Mouse (Mus musculus): ENCODE measurements around the gene Adam8. TPM values are rescaled to one million over a fixed set of nuclear protein-coding genes. Genes with fewer than 3 reads are reported as not detected.

Adam8 gene
- polyA plus RNA-seq (2014; fragmentation: Nextera tagmentation; extraction: Ambion mirVana) = 1.9 and 2.1 TPM in 2 replicates

- Histone ChIP-seq H3K4me2 (ENCODE audit: low read depth, severe bottlenecking) (no peak within 1 kb of the TSS), H3K9ac (ENCODE audit: low read length) (no peak within 1 kb of the TSS), H3K9me3 (ENCODE audit: control insufficient read depth, low read length) (no peaks in the 10 kb centered on the region), H3K27ac (replicated peaks; ENCODE audit: low read depth, low read length) (no peak within 1 kb of the TSS), H3K36me3 (ENCODE audit: control insufficient read depth, insufficient read depth, low read length) (peaks cover 5% of the 10 kb centered on the region; the same call in 1 of the 2 replicates), H3K4me1 (ENCODE audit: control insufficient read depth, insufficient read depth, low read length) (no peaks in the 10 kb centered on the region), H3K4me3 (ENCODE audit: low read depth, low read length) (no peak within 1 kb of the TSS), H3K27me3 (ENCODE audit: control insufficient read depth, insufficient read depth, low read length) (no peaks in the 10 kb centered on the region)
- no peak for ATAC-seq (ENCODE audit: insufficient number of reproducible peaks, low FRiP score, low TSS enrichment, low read depth)
- DNase-seq (ENCODE audit: low spot score) = no peak
- WGBS = 16% methylated on average over 7 of the region's 7 CpGs
Observed at GRCm38 (mm10) chr7:139992406-139992805, at the start of gene Adam8. Adam8 (minus strand) TSS chr7:139992562.

- Histone ChIP-seq H3K4me1 (ENCODE audit: control insufficient read depth, insufficient read depth, low read length) (peaks cover 9% of the 10 kb centered on the region; the same call in 1 of the 2 replicates), H3K4me2 (ENCODE audit: low read depth, severe bottlenecking) (peak overlapping the region; percentile 83), H3K4me3 (ENCODE audit: low read depth, low read length) (peak overlapping the region; percentile 87), H3K27ac (replicated peaks; ENCODE audit: low read depth, low read length) (no peak overlapping the region), H3K9me3 (ENCODE audit: control insufficient read depth, low read length) (no peaks in the 10 kb centered on the region), H3K9ac (ENCODE audit: low read length) (no peak overlapping the region), H3K27me3 (ENCODE audit: control insufficient read depth, insufficient read depth, low read length) (no peaks in the 10 kb centered on the region), H3K36me3 (ENCODE audit: control insufficient read depth, insufficient read depth, low read length) (peaks cover 2% of the 10 kb centered on the region; the same call in 1 of the 2 replicates)
- no peak for ATAC-seq (ENCODE audit: insufficient number of reproducible peaks, low FRiP score, low TSS enrichment, low read depth)
- no peak for DNase-seq (ENCODE audit: low spot score)
- WGBS = 47% methylated on average over 3 of the region's 3 CpGs
Observed at GRCm38 (mm10) chr7:140037171-140037555, 44.8 kb upstream of the Adam8 start.

- H3K27me3 ChIP-seq (ENCODE audit: control insufficient read depth, insufficient read depth, low read length) = no peaks in the 10 kb centered on the region
- ATAC-seq (ENCODE audit: insufficient number of reproducible peaks, low FRiP score, low TSS enrichment, low read depth) (peak; percentile 98), DNase-seq (ENCODE audit: low spot score) (peak; percentile 96)
- H3K9me3 ChIP-seq (ENCODE audit: control insufficient read depth, low read length) = no peaks in the 10 kb centered on the region
- 2% methylated on average over 69 of the region's 69 CpGs for WGBS
- peak within 1 kb of the TSS; percentile 75; the same call in 1 of the 2 replicates for H3K27ac ChIP-seq (replicated peaks; ENCODE audit: low read depth, low read length)
- peak within 1 kb of the TSS; percentile 87 for H3K4me3 ChIP-seq (ENCODE audit: low read depth, low read length)
- H3K36me3 ChIP-seq (ENCODE audit: control insufficient read depth, insufficient read depth, low read length) = peaks cover 4% of the 10 kb centered on the region
- H3K4me2 ChIP-seq (ENCODE audit: low read depth, severe bottlenecking) = peak within 1 kb of the TSS; percentile 83
- H3K4me1 ChIP-seq (ENCODE audit: control insufficient read depth, insufficient read depth, low read length) = peaks cover 9% of the 10 kb centered on the region; the same call in 1 of the 2 replicates
- H3K9ac ChIP-seq (ENCODE audit: low read length) = peak within 1 kb of the TSS; percentile 88
Observed at GRCm38 (mm10) chr7:140036281-140037170, 44.2 kb upstream of the Adam8 start, which contains the start of the genes Zfp511 and Tubgcp2. Zfp511 (plus strand) TSS chr7:140036391. Tubgcp2 (minus strand) TSS chr7:140036669.

GRCm38 (mm10) chr7:140035456-140035855 is 43.1 kb upstream of the Adam8 start:
- H3K4me1 ChIP-seq (ENCODE audit: control insufficient read depth, insufficient read depth, low read length) = peaks cover 9% of the 10 kb centered on the region; the same call in 1 of the 2 replicates
- peak overlapping the region; percentile 87 for H3K4me3 ChIP-seq (ENCODE audit: low read depth, low read length)
- H3K9me3 ChIP-seq (ENCODE audit: control insufficient read depth, low read length) = no peaks in the 10 kb centered on the region
- peak overlapping the region; percentile 88 for H3K9ac ChIP-seq (ENCODE audit: low read length)
- ATAC-seq (ENCODE audit: insufficient number of reproducible peaks, low FRiP score, low TSS enrichment, low read depth) (no peak), DNase-seq (ENCODE audit: low spot score) (no peak)
- H3K27me3 ChIP-seq (ENCODE audit: control insufficient read depth, insufficient read depth, low read length) = no peaks in the 10 kb centered on the region
- H3K36me3 ChIP-seq (ENCODE audit: control insufficient read depth, insufficient read depth, low read length) = peaks cover 12% of the 10 kb centered on the region
- peak overlapping the region; percentile 83 for H3K4me2 ChIP-seq (ENCODE audit: low read depth, severe bottlenecking)
- 26% methylated on average over 7 of the region's 7 CpGs for whole genome bisulfite sequencing
- no peak overlapping the region for H3K27ac ChIP-seq (replicated peaks; ENCODE audit: low read depth, low read length)

- H3K4me3 ChIP-seq (ENCODE audit: low read depth, low read length) = no peak overlapping the region
Observed at GRCm38 (mm10) chr7:140033386-140033785, 41.0 kb upstream of the Adam8 start.

GRCm38 (mm10) chr7:140032366-140032765 is 40.0 kb upstream of the Adam8 start:
- H3K4me2 ChIP-seq (ENCODE audit: low read depth, severe bottlenecking) = no peak overlapping the region
- ATAC-seq (ENCODE audit: insufficient number of reproducible peaks, low FRiP score, low TSS enrichment, low read depth) (no peak), DNase-seq (ENCODE audit: low spot score) (no peak)
- WGBS = 93% methylated on average over 10 of the region's 10 CpGs
- H3K4me1 ChIP-seq (ENCODE audit: control insufficient read depth, insufficient read depth, low read length) = peaks cover 7% of the 10 kb centered on the region; the same call in 1 of the 2 replicates
- no peak overlapping the region for H3K9ac ChIP-seq (ENCODE audit: low read length)
- H3K27me3 ChIP-seq (ENCODE audit: control insufficient read depth, insufficient read depth, low read length) = no peaks in the 10 kb centered on the region
- peaks cover 31% of the 10 kb centered on the region for H3K36me3 ChIP-seq (ENCODE audit: control insufficient read depth, insufficient read depth, low read length)
- H3K27ac ChIP-seq (replicated peaks; ENCODE audit: low read depth, low read length) = no peak overlapping the region
- H3K4me3 ChIP-seq (ENCODE audit: low read depth, low read length) = no peak overlapping the region
- H3K9me3 ChIP-seq (ENCODE audit: control insufficient read depth, low read length) = no peaks in the 10 kb centered on the region

More at GRCm38 (mm10) chr7:140033386-140033785, 41.0 kb upstream of the Adam8 start:
- WGBS = 96% methylated on average over 9 of the region's 9 CpGs
- Histone ChIP-seq H3K4me2 (ENCODE audit: low read depth, severe bottlenecking) (no peak overlapping the region), H3K4me1 (ENCODE audit: control insufficient read depth, insufficient read depth, low read length) (peaks cover 9% of the 10 kb centered on the region; the same call in 1 of the 2 replicates), H3K9ac (ENCODE audit: low read length) (no peak overlapping the region), H3K9me3 (ENCODE audit: control insufficient read depth, low read length) (no peaks in the 10 kb centered on the region), H3K36me3 (ENCODE audit: control insufficient read depth, insufficient read depth, low read length) (peaks cover 27% of the 10 kb centered on the region), H3K27me3 (ENCODE audit: control insufficient read depth, insufficient read depth, low read length) (no peaks in the 10 kb centered on the region), H3K27ac (replicated peaks; ENCODE audit: low read depth, low read length) (no peak overlapping the region)
- ATAC-seq (ENCODE audit: insufficient number of reproducible peaks, low FRiP score, low TSS enrichment, low read depth) (no peak), DNase-seq (ENCODE audit: low spot score) (no peak)

GRCm38 (mm10) chr7:140031771-140032170 is 39.4 kb upstream of the Adam8 start:
- WGBS = 92% methylated on average over 12 of the region's 12 CpGs
- ATAC-seq (ENCODE audit: insufficient number of reproducible peaks, low FRiP score, low TSS enrichment, low read depth) (no peak), DNase-seq (ENCODE audit: low spot score) (no peak)
- H3K9ac ChIP-seq (ENCODE audit: low read length) = no peak overlapping the region
- peaks cover 1% of the 10 kb centered on the region; the same call in 1 of the 2 replicates for H3K4me1 ChIP-seq (ENCODE audit: control insufficient read depth, insufficient read depth, low read length)
- H3K4me2 ChIP-seq (ENCODE audit: low read depth, severe bottlenecking) = no peak overlapping the region
- no peaks in the 10 kb centered on the region for H3K27me3 ChIP-seq (ENCODE audit: control insufficient read depth, insufficient read depth, low read length)
- H3K9me3 ChIP-seq (ENCODE audit: control insufficient read depth, low read length) = no peaks in the 10 kb centered on the region
- no peak overlapping the region for H3K4me3 ChIP-seq (ENCODE audit: low read depth, low read length)
- peaks cover 31% of the 10 kb centered on the region for H3K36me3 ChIP-seq (ENCODE audit: control insufficient read depth, insufficient read depth, low read length)
- no peak overlapping the region for H3K27ac ChIP-seq (replicated peaks; ENCODE audit: low read depth, low read length)

- DNase-seq (ENCODE audit: low spot score) = no peak
- Histone ChIP-seq H3K4me1 (ENCODE audit: control insufficient read depth, insufficient read depth, low read length) (no peaks in the 10 kb centered on the region), H3K27ac (replicated peaks; ENCODE audit: low read depth, low read length) (no peak overlapping the region), H3K4me3 (ENCODE audit: low read depth, low read length) (no peak overlapping the region), H3K4me2 (ENCODE audit: low read depth, severe bottlenecking) (no peak overlapping the region), H3K9ac (ENCODE audit: low read length) (no peak overlapping the region), H3K9me3 (ENCODE audit: control insufficient read depth, low read length) (no peaks in the 10 kb centered on the region), H3K27me3 (ENCODE audit: control insufficient read depth, insufficient read depth, low read length) (no peaks in the 10 kb centered on the region), H3K36me3 (ENCODE audit: control insufficient read depth, insufficient read depth, low read length) (peaks cover 4% of the 10 kb centered on the region)
- no peak for ATAC-seq (ENCODE audit: insufficient number of reproducible peaks, low FRiP score, low TSS enrichment, low read depth)
- WGBS = 96% methylated on average over 17 of the region's 17 CpGs
Observed at GRCm38 (mm10) chr7:140011336-140011735, 19.0 kb upstream of the Adam8 start.
